24 mouse cellular contexts compared by ENCODE assay signal in the genomic region with DNA sequence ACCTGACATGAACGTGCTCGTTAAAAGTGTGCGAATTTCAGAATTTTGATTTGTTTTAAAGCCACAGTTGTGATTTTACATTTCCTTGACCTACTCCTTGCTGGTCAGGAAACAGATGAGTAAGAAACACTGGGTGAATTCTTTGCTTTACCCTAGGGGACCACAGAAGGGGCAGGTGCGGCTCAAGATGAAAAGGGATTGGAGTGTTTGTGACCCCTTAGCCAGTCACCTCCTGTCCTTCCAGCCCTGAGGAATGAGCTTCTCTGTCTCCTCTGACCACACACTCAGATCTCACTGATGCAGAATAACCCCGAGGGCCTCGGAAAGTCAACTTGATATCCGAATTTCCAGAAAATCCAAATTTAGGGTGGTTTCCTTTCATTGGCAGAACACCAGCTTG.
"Had no signal": no experiment of that assay in that cellular context is flagged by ENCODE, and none has a peak within 500 bp of the region (broad histone marks: within the 10 kb centered on the region; RNA-seq: fewer than 3 reads in every experiment).

No protein-coding gene starts in this region.

- H3K9me3 ChIP-seq: embryonic facial prominence, embryonic 10.5 days; embryonic facial prominence, embryonic 12.5 days; embryonic facial prominence, embryonic 13.5 days; embryonic facial prominence, embryonic 15.5 days; forebrain, embryonic 12.5 days; forebrain, embryonic 13.5 days; forebrain, embryonic 15.5 days had no signal

- H3K27me3 ChIP-seq: embryonic facial prominence, embryonic 12.5 days; embryonic facial prominence, embryonic 13.5 days; embryonic facial prominence, embryonic 15.5 days; forebrain, embryonic 12.5 days; forebrain, embryonic 13.5 days; forebrain, embryonic 15.5 days had no signal

- H3K36me3 ChIP-seq: embryonic facial prominence, embryonic 10.5 days; embryonic facial prominence, embryonic 12.5 days; embryonic facial prominence, embryonic 13.5 days; embryonic facial prominence, embryonic 15.5 days; forebrain, embryonic 12.5 days; forebrain, embryonic 15.5 days had no signal

- H3K4me3 ChIP-seq: embryonic facial prominence, embryonic 10.5 days; embryonic facial prominence, embryonic 12.5 days; embryonic facial prominence, embryonic 13.5 days; embryonic facial prominence, embryonic 15.5 days; erythroblast, embryonic 14.5 days; forebrain, embryonic 12.5 days; forebrain, embryonic 13.5 days; forebrain, embryonic 15.5 days; gastrocnemius, adult 2 months; heart, adult 2 months had no signal

- H3K4me2 ChIP-seq: embryonic facial prominence, embryonic 12.5 days; embryonic facial prominence, embryonic 13.5 days; embryonic facial prominence, embryonic 15.5 days; forebrain, embryonic 12.5 days; forebrain, embryonic 13.5 days; forebrain, embryonic 15.5 days had no signal

- DNase-seq: cerebellum, adult 8-10 months; cerebellum, adult 9-10 months; cerebellum, adult 9-11 months; cerebellum, postnatal 10 days; cerebellum, postnatal 14 days; cerebellum, postnatal 25 days; cerebellum, postnatal 36 days; embryo, embryonic 11 days; forebrain, postnatal 0 days; gastrocnemius, adult 2 months; gastrocnemius, postnatal 10 days; gastrocnemius, postnatal 14 days; gastrocnemius, postnatal 25 days; gastrocnemius, postnatal 36 days; heart, adult 18-20 months; heart, adult 2 months had no signal

- H3K4me1 ChIP-seq: embryonic facial prominence, embryonic 10.5 days; embryonic facial prominence, embryonic 12.5 days; embryonic facial prominence, embryonic 15.5 days; forebrain, embryonic 12.5 days; forebrain, embryonic 13.5 days; forebrain, embryonic 15.5 days had no signal

- H3K27ac ChIP-seq: embryonic facial prominence, embryonic 10.5 days; embryonic facial prominence, embryonic 12.5 days; embryonic facial prominence, embryonic 13.5 days; embryonic facial prominence, embryonic 15.5 days; forebrain, embryonic 12.5 days; forebrain, embryonic 13.5 days; forebrain, embryonic 15.5 days; gastrocnemius, adult 2 months; heart, adult 2 months had no signal
